Mouse (Mus musculus): ENCODE data around the gene 4930486L24Rik.
A peak's percentile ranks its signal among the peaks of the same experiment; 100 is the strongest.
"Not testable (repeated sequence)": the region's sequence is repeated elsewhere in the genome, so short reads cannot be mapped to it uniquely, and the experiment has no call there.

The 4930486L24Rik gene

GRCm38 (mm10) chr13:60864281-60864680, at the start of gene 4930486L24Rik:
Gene 4930486L24Rik (minus strand): TSS chr13:60864475.
- no peak for DNase-seq

DNA sequence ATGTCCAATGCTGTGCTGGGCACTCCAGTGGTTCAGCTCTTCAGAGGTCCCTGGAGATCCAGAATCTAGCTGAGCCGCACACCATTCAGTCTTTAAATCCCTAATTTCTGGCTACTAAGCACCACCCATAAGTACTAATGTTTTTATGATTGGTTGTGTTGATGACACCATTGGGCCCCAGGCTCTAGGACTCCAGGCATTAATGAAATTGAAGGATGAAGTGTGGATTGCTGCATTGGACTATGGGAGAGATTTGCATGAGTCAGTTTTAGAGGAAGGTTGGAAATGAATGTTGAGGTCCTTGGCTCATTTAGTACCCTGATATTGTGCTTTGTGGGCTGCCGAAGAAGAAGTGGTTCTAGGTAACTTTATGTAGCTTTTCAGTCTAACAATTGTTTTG, 40.5 kb upstream of the 4930486L24Rik start, which contains the start of gene Tpbpb:
Tpbpb (minus strand) TSS at position 101 of the 400 bp plus-strand sequence.
- not testable (repeated sequence) for DNase-seq

- no peak for DNase-seq
These were observed 33.1 kb upstream of the 4930486L24Rik start, which contains the start of gene Ctla2b for GRCm38 (mm10) chr13:60897328-60897727. Gene Ctla2b (minus strand): TSS chr13:60897447.

GRCm38 (mm10) chr13:60896794-60897193, 32.5 kb upstream of the 4930486L24Rik start, which contains the start of gene Gm49392:
Gene Gm49392 (minus strand): TSS chr13:60896894.
- not testable (repeated sequence) for DNase-seq

DNA sequence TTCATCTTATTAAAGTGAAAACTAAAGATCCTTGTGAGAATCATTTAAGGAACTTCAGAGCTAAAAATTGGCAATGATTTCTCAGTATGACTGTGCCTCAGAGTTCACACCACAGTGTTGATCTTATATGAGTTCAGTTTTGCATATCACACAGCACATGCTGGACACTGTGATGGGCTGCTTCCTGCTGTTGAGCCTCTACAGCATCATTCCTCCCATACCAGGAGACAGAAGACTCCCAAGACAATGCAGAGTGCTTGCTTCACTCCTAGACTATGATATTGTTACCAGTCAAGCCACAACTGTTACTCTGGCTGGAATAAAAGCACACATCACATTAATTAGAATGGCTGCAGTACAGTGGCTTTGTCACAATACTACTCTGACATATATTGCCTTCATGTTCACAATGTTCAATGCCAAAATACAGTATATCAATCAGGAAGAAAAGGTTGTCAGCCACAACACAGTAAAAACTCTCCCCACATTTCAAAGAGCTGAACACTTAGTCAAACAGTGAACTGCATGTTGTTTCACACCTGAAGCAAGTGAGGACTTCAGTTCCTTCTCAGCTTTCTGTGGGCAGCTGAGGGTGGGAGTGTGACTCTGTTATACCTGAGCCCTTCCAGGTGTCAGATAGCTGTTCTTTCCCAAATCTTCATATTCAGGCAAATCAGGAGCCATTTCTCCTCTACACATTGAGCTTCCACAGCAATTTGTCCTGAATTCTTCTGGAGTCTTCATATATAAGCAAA, 31.3 kb upstream of the 4930486L24Rik start:
- DNase-seq, result no peak

DNA sequence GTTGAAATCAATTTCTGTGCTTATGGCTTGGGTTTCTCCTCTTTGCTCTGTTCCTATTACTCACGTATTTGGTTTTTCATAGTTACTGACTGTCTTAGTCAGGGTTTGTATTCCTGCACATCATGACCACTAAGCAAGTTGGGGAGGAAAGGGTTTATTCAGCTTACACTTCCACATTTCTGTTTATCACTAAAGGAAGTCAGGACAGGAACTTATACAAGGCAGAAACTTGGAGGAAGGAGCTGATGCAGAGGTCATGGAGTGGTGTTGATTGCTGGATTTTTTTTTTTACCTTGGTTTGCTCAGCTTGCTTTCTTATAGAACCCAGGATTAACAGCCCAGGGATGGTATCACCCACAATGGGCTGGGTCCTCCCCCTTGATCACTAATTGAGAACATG, 28.0 kb upstream of the 4930486L24Rik start:
- DNase-seq, result no peak

DNA sequence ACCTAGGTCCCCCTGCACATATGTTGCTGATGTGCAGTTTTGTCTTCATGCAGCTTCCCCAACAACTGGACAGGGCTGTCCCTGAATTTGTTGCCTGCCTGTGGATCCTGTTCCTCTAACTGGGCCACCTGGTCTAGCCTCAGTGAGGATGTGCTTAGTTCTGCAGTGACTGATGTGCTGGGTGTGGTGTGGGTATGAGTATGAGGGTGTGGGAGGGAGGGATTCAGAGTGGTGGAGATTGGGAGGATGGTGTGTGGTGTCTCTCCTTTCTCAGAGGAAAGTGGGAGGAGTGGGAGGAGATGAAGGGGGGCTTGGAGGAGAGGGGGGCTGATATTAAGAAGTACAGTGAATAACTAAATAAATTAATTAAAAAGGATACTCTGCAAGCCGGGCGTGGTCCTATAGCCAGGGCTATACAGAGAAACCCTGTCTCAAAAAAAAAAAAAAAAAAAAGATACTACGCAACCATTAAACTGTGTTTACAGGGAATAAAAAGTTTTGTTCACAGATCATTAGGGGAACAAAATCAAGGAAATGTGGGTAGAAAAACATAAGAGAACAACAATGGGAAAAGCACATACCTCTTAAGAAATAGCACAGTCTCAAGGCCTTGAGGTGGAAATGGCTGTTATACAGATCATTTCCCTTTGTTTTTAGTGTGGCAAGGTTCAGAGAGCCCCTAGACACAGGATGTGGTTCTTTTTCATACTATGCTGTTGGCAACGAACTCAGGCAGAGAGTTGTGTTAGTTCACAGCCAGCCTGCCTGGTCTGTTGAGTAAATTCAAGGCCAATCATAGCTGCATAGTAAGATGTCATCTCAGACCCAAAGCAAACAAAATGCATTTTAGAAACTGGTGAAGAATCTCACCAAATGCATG, 15.8 kb downstream of the 4930486L24Rik start:
- no peak for DNase-seq

- DNase-seq, result no peak
These were observed 21.1 kb downstream of the 4930486L24Rik start for GRCm38 (mm10) chr13:60843153-60843552.

GRCm38 (mm10) chr13:60842703-60843102, 21.6 kb downstream of the 4930486L24Rik start:
- no peak for DNase-seq

GRCm38 (mm10) chr13:60839353-60839902, 24.8 kb downstream of the 4930486L24Rik start:
- DNase-seq, result no peak

DNA sequence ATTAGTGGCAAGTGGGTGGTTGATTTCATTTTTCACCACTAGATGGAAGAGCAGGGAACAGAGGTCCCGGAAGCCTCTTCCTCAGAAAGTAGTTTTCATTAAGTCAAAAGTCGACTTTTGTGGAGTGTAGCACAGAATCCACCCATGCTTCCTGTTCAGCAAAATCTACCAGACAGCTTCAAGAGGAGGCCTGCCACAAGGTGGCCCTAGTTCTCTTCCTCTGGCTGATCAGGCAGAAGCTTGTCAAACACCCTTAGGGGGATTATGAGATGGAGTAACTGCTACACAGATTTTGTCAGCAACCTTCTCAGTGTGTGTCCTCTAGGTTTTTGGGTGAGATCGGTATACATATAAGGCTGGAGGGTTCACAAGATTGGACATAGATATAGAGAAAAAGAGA, 38.2 kb downstream of the 4930486L24Rik start:
- no peak for DNase-seq

- DNase-seq, result no peak
These were observed 43.6 kb downstream of the 4930486L24Rik start for GRCm38 (mm10) chr13:60820486-60821175.

DNA sequence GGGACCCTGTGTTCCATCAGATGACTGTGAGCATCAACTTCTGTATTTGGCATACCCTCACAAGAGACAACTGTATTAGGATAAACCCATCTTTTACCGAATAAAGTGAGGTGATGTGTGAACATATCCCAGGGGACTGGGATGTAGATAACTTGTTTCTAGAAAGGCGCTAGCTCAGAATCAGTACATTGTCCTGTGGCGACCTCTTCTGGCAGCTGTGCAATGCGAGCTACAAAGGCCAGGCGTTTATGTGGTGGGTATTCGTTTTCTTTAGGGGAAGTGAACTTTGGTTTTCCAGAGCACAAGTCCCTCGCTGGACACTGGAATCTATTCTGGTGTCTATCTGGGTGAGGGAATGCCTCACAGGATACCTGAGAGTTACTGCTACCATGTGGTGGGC, 44.8 kb downstream of the 4930486L24Rik start:
- DNase-seq, result peak in 1 of 2 experiments; percentile 15

GRCm38 (mm10) chr13:60813722-60814121, 50.6 kb downstream of the 4930486L24Rik start:
- DNase-seq, result no peak

DNA sequence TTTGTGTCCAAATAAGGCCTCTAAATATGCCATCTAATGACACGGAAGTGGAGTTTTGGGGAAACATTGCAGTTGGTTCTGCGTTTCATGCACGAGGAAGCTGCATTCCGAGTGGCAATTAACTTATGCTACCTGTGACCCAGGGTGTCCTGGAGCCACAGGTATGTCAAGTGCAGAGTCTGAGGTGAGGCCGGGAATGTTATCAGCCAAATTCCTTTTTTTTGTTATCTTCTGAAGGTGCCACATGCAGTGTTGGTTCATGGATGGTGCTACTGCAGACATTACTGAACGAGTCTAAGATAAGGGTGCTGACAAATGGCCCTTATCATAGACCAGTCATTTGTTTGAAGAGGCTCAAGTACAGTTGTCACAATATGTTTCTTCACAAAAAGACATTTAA, 51.5 kb downstream of the 4930486L24Rik start:
- no peak for DNase-seq

DNA sequence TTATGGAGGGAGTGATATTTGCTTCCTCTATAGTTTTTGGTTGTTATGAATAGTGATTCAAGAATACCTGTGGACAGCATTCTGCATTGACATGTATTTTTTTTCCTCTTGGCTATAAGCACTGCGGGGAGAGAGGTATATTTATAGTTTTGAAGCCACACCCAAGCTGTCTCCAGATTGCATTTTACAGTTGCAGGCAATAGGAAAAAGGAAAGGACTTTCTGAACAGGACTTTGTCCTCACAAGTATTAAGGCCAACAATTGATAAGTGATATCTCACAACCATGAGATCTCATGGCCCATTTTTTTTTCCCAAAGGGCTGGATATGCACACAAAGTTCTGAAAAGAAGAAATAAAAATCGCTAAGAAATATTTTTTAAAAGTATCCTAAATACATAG, 54.6 kb downstream of the 4930486L24Rik start:
- DNase-seq, result no peak

GRCm38 (mm10) chr13:60802749-60803148, 61.5 kb downstream of the 4930486L24Rik start, which contains the start of gene Ctsll3:
Gene Ctsll3 (minus strand): TSS chr13:60802849.
- DNase-seq, result no peak

Data from cerebellum, postnatal 25 days (tissue).